Mouse (Mus musculus) ovary, postnatal 10 days (tissue): ENCODE results near the gene Elf2.
"Not testable (repeated sequence)": the region's sequence is repeated elsewhere in the genome, so short reads cannot be mapped to it uniquely, and the experiment has no call there.

Experiments used
- DNase-seq: peaks from one replicate; pipeline ENCODE4 v3.0.0; 2022; ENCODE audit warnings: low spot score

Elf2 gene

GRCm38 (mm10) chr3:51327817-51328216, 12.6 kb downstream of the Elf2 start:
- no peak for DNase-seq

- DNase-seq = no peak
Measured at GRCm38 (mm10) chr3:51327429-51327797, 13.1 kb downstream of the Elf2 start.

GRCm38 (mm10) chr3:51326664-51327428, 13.6 kb downstream of the Elf2 start:
- DNase-seq = no peak

GRCm38 (mm10) chr3:51325475-51325874, 15.0 kb downstream of the Elf2 start:
- no peak for DNase-seq

- DNase-seq = no peak
Measured at GRCm38 (mm10) chr3:51323006-51323405, 17.5 kb downstream of the Elf2 start.

- no peak for DNase-seq
Measured at GRCm38 (mm10) chr3:51322326-51322725, 18.1 kb downstream of the Elf2 start.

GRCm38 (mm10) chr3:51321141-51321540, 19.3 kb downstream of the Elf2 start:
- DNase-seq = no peak

GRCm38 (mm10) chr3:51318053-51318452, 22.4 kb downstream of the Elf2 start:
- DNase-seq = not testable (repeated sequence)

GRCm38 (mm10) chr3:51316876-51317275, 23.6 kb downstream of the Elf2 start:
- no peak for DNase-seq

- DNase-seq = no peak
Measured at GRCm38 (mm10) chr3:51311638-51312037, 28.8 kb downstream of the Elf2 start.

GRCm38 (mm10) chr3:51310098-51310497, 30.4 kb downstream of the Elf2 start:
- DNase-seq = no peak

GRCm38 (mm10) chr3:51306621-51307020, 33.8 kb downstream of the Elf2 start:
- no peak for DNase-seq

GRCm38 (mm10) chr3:51305961-51306360, 34.5 kb downstream of the Elf2 start:
- no peak for DNase-seq

GRCm38 (mm10) chr3:51302971-51303476, 37.4 kb downstream of the Elf2 start:
- no peak for DNase-seq

GRCm38 (mm10) chr3:51301583-51301982, 38.9 kb downstream of the Elf2 start:
- no peak for DNase-seq

- DNase-seq = no peak
Measured at GRCm38 (mm10) chr3:51296790-51297189, 43.7 kb downstream of the Elf2 start.

GRCm38 (mm10) chr3:51295225-51295624, 45.2 kb downstream of the Elf2 start:
- DNase-seq = no peak

GRCm38 (mm10) chr3:51294251-51294650, 46.2 kb downstream of the Elf2 start:
- DNase-seq = no peak

- DNase-seq = peak; percentile 55
Measured at GRCm38 (mm10) chr3:51288880-51289821, 51.3 kb downstream of the Elf2 start.

- no peak for DNase-seq
Measured at GRCm38 (mm10) chr3:51284375-51284774, 56.1 kb downstream of the Elf2 start.

GRCm38 (mm10) chr3:51281727-51282126, 58.7 kb downstream of the Elf2 start:
- DNase-seq = no peak

- DNase-seq = no peak
Measured at GRCm38 (mm10) chr3:51278433-51278832, 62.0 kb downstream of the Elf2 start.
